Mouse (Mus musculus) adrenal gland, adult (tissue): ENCODE data around the gene Pramef20.
"Not testable (repeated sequence)": the region's sequence is repeated elsewhere in the genome, so short reads cannot be mapped to it uniquely, and the experiment has no call there.

Experiments
- DNase-seq, 2 experiments: peaks; one replicate each; pipeline ENCODE4 v3.0.0; 2022 to 2023; ENCODE audit warnings: low spot score in 1 of 2; ENCODE audit not compliant: inconsistent age in 2 of 2

Pramef20 gene

GRCm38 (mm10) chr4:144377911-144378310 lies at the start of gene Pramef20:
Gene Pramef20, minus strand, starts transcription at chr4:144377933.
- no peak for DNase-seq

- DNase-seq = no peak
Measured at GRCm38 (mm10) chr4:144424590-144424989, 46.9 kb upstream of the Pramef20 start.

- no peak for DNase-seq
Measured at GRCm38 (mm10) chr4:144420644-144421043, 42.9 kb upstream of the Pramef20 start.

- no peak for DNase-seq
Measured at GRCm38 (mm10) chr4:144408290-144408689, 30.6 kb upstream of the Pramef20 start, which contains the start of gene Pramef12. Gene Pramef12, minus strand, starts transcription at chr4:144408464.

GRCm38 (mm10) chr4:144406261-144406660 lies 28.5 kb upstream of the Pramef20 start:
- no peak for DNase-seq

- DNase-seq = peak in 1 of 2 experiments; percentile 20
Measured at GRCm38 (mm10) chr4:144404456-144405086, 26.8 kb upstream of the Pramef20 start.

GRCm38 (mm10) chr4:144402712-144403111 lies 25.0 kb upstream of the Pramef20 start:
- no peak for DNase-seq

- DNase-seq = no peak
Measured at GRCm38 (mm10) chr4:144396316-144396715, 18.6 kb upstream of the Pramef20 start.

GRCm38 (mm10) chr4:144357642-144358041 lies 20.1 kb downstream of the Pramef20 start, which contains the start of gene Gm13119:
Gene Gm13119, plus strand, starts transcription at chr4:144357942.
- DNase-seq = not testable (repeated sequence)

GRCm38 (mm10) chr4:144335856-144336255 lies 41.9 kb downstream of the Pramef20 start:
- DNase-seq = not testable (repeated sequence)

GRCm38 (mm10) chr4:144329949-144330348 lies 47.8 kb downstream of the Pramef20 start, which contains the start of gene Gm13128:
Gene Gm13128, plus strand, starts transcription at chr4:144330249.
- not testable (repeated sequence) for DNase-seq
